Mouse (Mus musculus) ES-E14 (cell line): Measurements from ENCODE around the gene Pcp4l1.

Experiments used
- MAFK ChIP-seq: IDR thresholded peaks from 2 replicates; pipeline ENCODE4 v1.6.1; 2014; ENCODE audit warnings: mild to moderate bottlenecking, low read depth, low read length, inconsistent platforms; ENCODE audit not compliant: insufficient read depth
- ZC3H11A ChIP-seq: IDR thresholded peaks from 2 replicates; pipeline ENCODE4 v1.6.1; 2012; ENCODE audit warnings: low read depth, mild to moderate bottlenecking, inconsistent platforms, low read length, borderline replicate concordance

DNA sequence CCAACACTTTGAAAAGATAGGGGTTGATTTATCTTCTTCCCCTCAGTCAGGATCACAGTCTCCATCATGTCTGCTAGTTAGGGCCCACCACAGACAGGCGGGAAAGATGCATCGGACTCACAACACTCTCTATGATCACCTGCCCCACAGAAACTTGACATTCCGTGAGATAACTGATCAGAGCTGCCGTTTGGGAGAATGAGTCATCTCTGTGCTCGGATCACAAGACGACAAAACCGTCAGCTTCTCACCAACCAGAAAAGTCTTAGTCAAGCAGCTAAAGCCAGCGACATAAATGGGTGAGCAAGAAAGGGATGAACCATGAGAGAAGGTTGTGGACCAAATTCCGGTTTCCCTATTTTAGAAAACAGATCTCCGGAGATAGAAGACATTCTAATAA lies 3.8 kb downstream of the Pcp4l1 start:
- TF ChIP-seq ZC3H11A, result no peak
- TF ChIP-seq MAFK, result no peak
